Mouse (Mus musculus) olfactory bulb, adult 2 months (tissue): ENCODE data around the gene Galr3.
"Not testable (repeated sequence)": the region's sequence is repeated elsewhere in the genome, so short reads cannot be mapped to it uniquely, and the experiment has no call there.

Experiments used
- CTCF ChIP-seq: fragments of 200-500 bp; IDR thresholded peaks from 2 replicates; pipeline ENCODE4 v1.5.1; 2012; ENCODE audit warnings: low read depth, mild to moderate bottlenecking, low read length, moderate library complexity; ENCODE audit not compliant: insufficient read depth
- POLR2A ChIP-seq: fragments of 200-500 bp; IDR thresholded peaks from 2 replicates; pipeline ENCODE4 v1.6.1; 2012; ENCODE audit warnings: mild to moderate bottlenecking, low read depth, low read length, moderate library complexity; ENCODE audit not compliant: insufficient read depth

- TF ChIP-seq CTCF, POLR2A: not testable (repeated sequence)
These were observed 9.8 kb upstream of the Galr3 start for GRCm38 (mm10) chr15:79031908-79032307.
